Mouse (Mus musculus) brain, embryonic 14.5 days (tissue): ENCODE measurements around the gene Rspo4. TPM values are rescaled to one million over a fixed set of nuclear protein-coding genes. Genes with fewer than 3 reads are reported as not detected.

ENCODE experiments used
- DNase-seq: peaks from one replicate; pipeline ENCODE4 v3.0.0-alpha.2; 2011; ENCODE audit warnings: low read depth
- CTCF ChIP-seq: fragments of 200-500 bp; IDR thresholded peaks from 2 replicates; pipeline ENCODE4 v1.5.1; 2012; ENCODE audit warnings: inconsistent platforms, mild to moderate bottlenecking, moderate library complexity, borderline replicate concordance; ENCODE audit not compliant: insufficient read depth, insufficient read length; ENCODE audit errors: extremely low read depth
- POLR2A ChIP-seq: fragments of 200-500 bp; IDR thresholded peaks from 2 replicates; pipeline ENCODE4 v1.6.1; 2012; ENCODE audit warnings: mild to moderate bottlenecking, inconsistent platforms, borderline replicate concordance; ENCODE audit not compliant: poor library complexity, insufficient read depth, insufficient read length, severe bottlenecking; ENCODE audit errors: extremely low read depth
- polyA plus RNA-seq: library from polyadenylated mRNA; depleted of rRNA; stranded (reverse); fragments of >200 nt; gene quantifications from 2 replicates; pipeline ENCODE4 v1.2.3, GENCODE M21; 2012

Rspo4 gene
- polyA plus RNA-seq, 1 experiment = 0.22 TPM

DNA sequence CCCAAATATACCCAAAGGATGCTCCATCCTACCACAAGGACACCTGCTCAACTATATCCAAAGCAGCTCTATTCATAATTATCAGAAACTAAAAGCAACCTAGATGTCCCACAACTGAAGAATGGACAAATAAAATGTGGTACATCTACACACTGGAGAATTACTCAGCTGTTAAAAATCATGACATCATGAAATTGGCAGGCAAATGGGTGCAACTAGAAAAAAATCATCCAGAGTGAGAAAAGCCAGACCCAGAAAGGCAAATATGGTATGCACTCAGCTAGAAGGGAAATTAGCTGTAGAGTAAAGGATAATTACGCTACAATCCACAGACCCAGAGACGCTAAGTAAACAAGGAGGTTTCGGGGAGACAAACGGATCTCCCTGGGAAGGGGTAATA lies 58.1 kb downstream of the Rspo4 start:
- TF ChIP-seq POLR2A (no peak), CTCF (no peak)
- no peak for DNase-seq

GRCm38 (mm10) chr2:151903267-151903666 lies 60.5 kb downstream of the Rspo4 start:
- no peak for DNase-seq
- no peak for TF ChIP-seq POLR2A
- no peak for TF ChIP-seq CTCF

GRCm38 (mm10) chr2:151903933-151904332 lies 61.2 kb downstream of the Rspo4 start:
- DNase-seq = no peak
- TF ChIP-seq POLR2A (no peak), CTCF (no peak)

DNA sequence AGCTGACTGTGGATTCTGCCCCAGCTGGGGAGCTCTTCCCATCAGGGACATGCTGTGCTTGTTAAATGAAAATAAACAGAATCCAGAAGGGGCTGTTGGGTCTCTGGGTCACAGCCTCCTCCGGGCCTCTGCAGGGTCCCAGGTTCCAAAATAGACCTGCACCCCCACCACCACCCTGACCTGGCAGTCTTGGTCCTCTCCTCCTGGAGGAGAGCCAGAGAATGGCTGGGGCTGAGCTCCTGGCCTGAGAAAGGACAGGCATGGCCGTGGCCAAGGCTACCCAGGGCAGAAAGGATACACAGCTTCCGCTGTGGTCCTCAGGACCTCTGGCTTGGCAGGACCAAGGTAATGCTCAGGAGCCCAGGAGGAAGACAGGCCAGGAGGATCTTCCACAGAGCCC lies 61.9 kb downstream of the Rspo4 start:
- no peak for DNase-seq
- TF ChIP-seq CTCF = no peak
- TF ChIP-seq POLR2A = no peak

GRCm38 (mm10) chr2:151907020-151907419 lies 64.3 kb downstream of the Rspo4 start:
- TF ChIP-seq POLR2A (no peak), CTCF (no peak)

GRCm38 (mm10) chr2:151909386-151909785 lies 66.7 kb downstream of the Rspo4 start:
- DNase-seq = no peak

More at GRCm38 (mm10) chr2:151907020-151907419, 64.3 kb downstream of the Rspo4 start:
- no peak for DNase-seq

DNA sequence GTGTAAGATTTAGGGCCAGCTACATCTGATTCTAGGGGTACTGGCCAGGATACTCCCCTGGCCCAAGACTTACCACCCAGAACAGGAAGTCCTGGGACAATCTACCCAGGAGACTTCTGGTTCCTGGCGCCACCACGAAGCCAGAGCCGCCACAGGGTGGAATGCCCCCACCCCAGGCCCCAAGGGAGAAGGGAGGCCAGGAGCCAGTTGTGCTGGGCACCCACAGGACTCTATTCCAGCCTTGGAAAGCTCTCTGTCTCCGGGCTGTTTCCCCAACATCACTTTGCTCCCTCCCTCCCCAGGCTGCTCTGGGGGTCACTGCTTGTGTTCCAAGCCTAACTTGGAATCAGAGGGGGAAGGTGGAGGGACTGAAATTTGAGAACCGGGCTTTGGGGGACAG lies 67.8 kb downstream of the Rspo4 start:
- DNase-seq = no peak
- no peak for TF ChIP-seq POLR2A
- no peak for TF ChIP-seq CTCF

More at GRCm38 (mm10) chr2:151909386-151909785, 66.7 kb downstream of the Rspo4 start:
- no peak for TF ChIP-seq POLR2A
- TF ChIP-seq CTCF = no peak

DNA sequence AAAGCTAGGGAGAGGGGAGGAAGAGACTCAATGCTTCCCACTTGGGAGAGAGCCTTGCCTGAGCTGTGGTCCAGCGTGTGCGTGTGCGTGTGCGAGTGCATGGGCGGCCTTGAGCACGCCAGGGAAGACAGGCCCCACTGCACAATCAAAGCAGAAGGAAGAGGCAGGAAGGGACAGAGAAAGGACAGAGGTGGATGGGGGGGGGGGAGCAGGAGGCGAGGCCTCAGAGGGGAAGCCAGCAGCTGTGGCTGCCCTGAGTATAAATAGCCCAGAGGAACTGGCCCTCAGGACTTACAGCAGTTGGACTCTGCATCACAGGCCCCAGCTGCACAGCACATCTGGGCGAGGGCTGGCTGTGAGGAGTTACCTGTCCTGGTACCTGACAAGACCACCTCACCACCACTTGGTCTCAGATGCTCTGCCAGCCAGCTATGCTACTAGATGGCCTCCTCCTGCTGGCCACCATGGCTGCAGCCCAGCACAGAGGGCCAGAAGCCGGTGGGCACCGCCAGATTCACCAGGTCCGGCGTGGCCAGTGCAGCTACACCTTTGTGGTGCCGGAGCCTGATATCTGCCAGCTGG lies 68.3 kb downstream of the Rspo4 start, which contains the start of gene Angpt4:
Gene Angpt4 (plus strand): TSS at position 292 of the 582 bp plus-strand sequence.
- no peak for TF ChIP-seq CTCF
- no peak for TF ChIP-seq POLR2A

GRCm38 (mm10) chr2:151911751-151912150 lies 69.0 kb downstream of the Rspo4 start:
- TF ChIP-seq POLR2A (no peak), CTCF (no peak)
- DNase-seq = no peak

More for the DNA sequence above, 68.3 kb downstream of the Rspo4 start, which contains the start of gene Angpt4:
- no peak for DNase-seq

- DNase-seq = no peak
- TF ChIP-seq POLR2A (no peak), CTCF (no peak)
Observed at GRCm38 (mm10) chr2:151914120-151914519, 71.4 kb downstream of the Rspo4 start.

- no peak for TF ChIP-seq CTCF
- no peak for DNase-seq
Observed at GRCm38 (mm10) chr2:151915111-151915510, 72.4 kb downstream of the Rspo4 start.

- TF ChIP-seq POLR2A = no peak
- TF ChIP-seq CTCF = no peak
- no peak for DNase-seq
Observed at GRCm38 (mm10) chr2:151916061-151916831, 73.5 kb downstream of the Rspo4 start.
